Mouse (Mus musculus) hindbrain, embryonic 11.5 days (tissue): ENCODE measurements around the gene Tmem164. TPM values are rescaled to one million over a fixed set of nuclear protein-coding genes. Genes with fewer than 3 reads are reported as not detected.

ENCODE experiments used
- ATAC-seq: fragments of 200-750 bp; cut with Nextera tagmentation; 2 replicates; pipeline ENCODE4 v1.8.0; 2017; ENCODE audit warnings: mild to moderate bottlenecking, moderate TSS enrichment, moderate library complexity; ENCODE audit not compliant: low FRiP score
- DNase-seq: peaks from one replicate; pipeline ENCODE4 v3.0.0-alpha.2; 2015; ENCODE audit warnings: low spot score
- H3K27ac ChIP-seq: fragments of 300-500 bp; sonication (generic); 2 replicates; pipeline ENCODE4 v1.5.1; 2014; ENCODE audit warnings: mild to moderate bottlenecking, low read depth, low read length
- H3K27me3 ChIP-seq: fragments of 300-500 bp; sonication (generic); 2 replicates; pipeline ENCODE4 v1.6.1; 2014; ENCODE audit warnings: mild to moderate bottlenecking, low read length, moderate library complexity, mixed read lengths; ENCODE audit not compliant: control insufficient read depth, insufficient read depth
- H3K36me3 ChIP-seq: fragments of 300-500 bp; sonication (generic); 2 replicates; pipeline ENCODE4 v1.6.1; 2014; ENCODE audit warnings: mild to moderate bottlenecking, low read length, moderate library complexity, mixed read lengths; ENCODE audit not compliant: control insufficient read depth, insufficient read depth
- H3K4me1 ChIP-seq: fragments of 300-500 bp; sonication (generic); replicated peaks from 2 replicates; pipeline ENCODE4 v1.6.1; 2014; ENCODE audit warnings: low read length, mixed read lengths; ENCODE audit not compliant: control insufficient read depth, insufficient read depth
- H3K4me2 ChIP-seq: fragments of 300-500 bp; sonication (generic); replicated peaks from 2 replicates; pipeline ENCODE4 v1.6.1; 2014; ENCODE audit warnings: mild to moderate bottlenecking, low read depth, low read length
- H3K4me3 ChIP-seq: fragments of 300-500 bp; sonication (generic); 2 replicates; pipeline ENCODE4 v1.5.1; 2014; ENCODE audit warnings: low read depth, low read length
- H3K9ac ChIP-seq: fragments of 300-500 bp; sonication (generic); 2 replicates; pipeline ENCODE4 v1.6.1; 2014; ENCODE audit warnings: low read depth, low read length
- H3K9me3 ChIP-seq: fragments of 300-500 bp; sonication (generic); 2 replicates; pipeline ENCODE4 v1.6.1; 2016; ENCODE audit warnings: low read length; ENCODE audit not compliant: control insufficient read depth
- WGBS: fragments of 180-500 bp; shearing (Covaris S2); extraction: QIAGEN DNeasy Blood & Tissue Kit; methylation state at CpG from one replicate; pipeline ENCODE4 v1.1.7; 2014; 5-methylcytosine and 5-hydroxymethylcytosine counted together
- polyA plus RNA-seq: library from polyadenylated mRNA; unstranded; fragments of >200 nt; fragmentation: Nextera tagmentation; extraction: Ambion mirVana; gene quantifications from 2 replicates; pipeline ENCODE4 v1.2.1, GENCODE M21; 2014

Tmem164 gene
- polyA plus RNA-seq, 1 experiment from 2014 or later: 24.2 TPM

DNA sequence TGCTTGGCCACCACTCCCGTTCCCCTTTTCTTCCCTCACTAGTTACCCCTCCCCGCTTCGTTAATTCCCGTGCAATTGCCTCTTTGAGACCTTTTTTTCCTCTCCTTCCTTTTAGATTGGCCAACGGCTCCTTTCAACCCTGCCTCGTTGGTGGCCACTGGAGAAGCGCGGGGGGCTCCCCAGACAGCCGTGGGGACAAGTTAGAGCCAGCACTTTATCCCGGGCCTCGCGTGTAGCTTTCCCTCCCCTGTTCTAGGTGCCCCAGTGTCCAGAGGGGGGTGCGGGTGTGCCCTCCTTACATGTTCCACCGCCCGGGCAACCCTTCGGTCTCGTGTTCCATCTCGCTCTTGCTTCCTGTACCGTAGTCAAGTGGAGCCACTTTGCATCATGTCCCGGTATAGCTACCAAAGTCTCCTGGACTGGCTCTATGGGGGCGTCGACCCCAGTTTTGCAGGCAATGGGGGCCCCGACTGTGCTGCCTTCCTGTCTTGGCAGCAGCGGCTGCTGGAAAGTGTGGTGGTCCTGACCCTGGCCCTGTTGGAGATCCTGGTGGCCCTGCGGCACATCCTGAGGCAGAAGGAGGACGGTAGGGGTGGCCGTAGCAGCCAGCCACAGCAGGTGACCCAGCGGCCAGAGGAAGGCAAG, 1.1 kb downstream of the Tmem164 start:
- Histone ChIP-seq H3K9ac (peak overlapping the region; percentile 68), H3K27me3 (peaks cover 4% of the 10 kb centered on the region; the same call in 1 of the 2 replicates), H3K4me2 (peak overlapping the region; percentile 58), H3K9me3 (no peaks in the 10 kb centered on the region), H3K27ac (peak overlapping the region; percentile 87), H3K4me1 (0 out of 2 replicates have a peak, but pooled peaks cover 3% of the 10 kb centered on the region), H3K36me3 (no peaks in the 10 kb centered on the region), H3K4me3 (peak overlapping the region; percentile 59)
- WGBS: 15% methylated on average over 26 of the region's 28 CpGs
- peak; percentile 45 for DNase-seq
- ATAC-seq: 0 out of 2 replicates have a peak, but pooled peaks have one; percentile 5

DNA sequence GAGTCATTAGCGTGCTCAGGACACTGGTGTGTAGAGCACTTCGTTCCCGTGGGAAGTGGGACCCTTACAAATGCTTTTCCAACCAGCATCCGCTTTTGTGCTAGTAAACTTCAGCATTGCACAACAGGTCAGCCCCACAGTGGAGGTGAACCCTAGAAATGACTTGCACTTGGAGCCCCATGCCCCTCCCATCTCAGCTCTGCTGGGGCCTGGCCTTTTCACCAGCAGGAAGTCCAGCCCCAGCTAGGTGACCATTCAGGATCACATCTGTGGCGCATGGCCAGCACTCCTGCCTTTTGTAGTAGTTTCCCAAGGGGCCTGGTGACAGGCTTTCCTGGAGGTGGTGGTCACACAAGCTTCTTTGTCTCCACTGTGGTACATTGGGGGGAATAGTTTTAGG, 1.8 kb downstream of the Tmem164 start:
- Histone ChIP-seq H3K9me3 (no peaks in the 10 kb centered on the region), H3K9ac (0 out of 2 replicates have a peak overlapping the region, but pooled peaks have one; percentile 11), H3K27me3 (peaks cover 4% of the 10 kb centered on the region; the same call in 1 of the 2 replicates), H3K4me3 (peak overlapping the region; percentile 59), H3K4me1 (0 out of 2 replicates have a peak, but pooled peaks cover 3% of the 10 kb centered on the region), H3K27ac (no peak overlapping the region), H3K4me2 (peak overlapping the region; percentile 58), H3K36me3 (no peaks in the 10 kb centered on the region)
- no peak for ATAC-seq
- no peak for DNase-seq
- 36% methylated on average over 5 of the region's 5 CpGs for WGBS

GRCm38 (mm10) chrX:142684674-142685073, 3.5 kb downstream of the Tmem164 start:
- 18% methylated on average over 4 of the region's 4 CpGs for WGBS

DNA sequence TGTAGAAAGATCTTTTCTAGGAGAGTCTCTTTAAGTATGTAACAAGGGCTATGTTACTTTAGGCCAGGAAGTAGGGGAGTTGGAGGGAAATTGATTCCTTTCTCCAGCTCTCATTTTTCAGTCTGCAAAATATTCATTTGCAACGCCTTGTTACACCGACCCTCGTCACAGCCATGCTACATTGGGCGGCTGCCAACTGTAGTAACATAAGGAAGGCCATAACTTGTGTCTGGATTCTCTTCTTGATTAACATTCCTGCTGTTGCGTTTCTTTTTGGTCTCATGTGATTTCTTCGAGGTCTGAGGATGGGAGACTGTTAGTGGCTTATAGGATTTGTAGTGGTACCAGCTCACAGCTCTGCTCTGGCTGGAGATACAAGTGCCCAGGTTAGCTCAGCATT, 4.5 kb downstream of the Tmem164 start:
- Histone ChIP-seq H3K4me1 (0 out of 2 replicates have a peak, but pooled peaks cover 3% of the 10 kb centered on the region), H3K36me3 (no peaks in the 10 kb centered on the region), H3K4me3 (no peak overlapping the region), H3K9ac (no peak overlapping the region), H3K9me3 (no peaks in the 10 kb centered on the region), H3K27ac (no peak overlapping the region), H3K4me2 (no peak overlapping the region), H3K27me3 (peaks cover 4% of the 10 kb centered on the region; the same call in 1 of the 2 replicates)
- no peak for DNase-seq
- no peak for ATAC-seq
- 69% methylated on average over 6 of the region's 6 CpGs for WGBS

More at GRCm38 (mm10) chrX:142684674-142685073, 3.5 kb downstream of the Tmem164 start:
- H3K4me2 ChIP-seq: no peak overlapping the region
- H3K9ac ChIP-seq: no peak overlapping the region
- no peak overlapping the region for H3K27ac ChIP-seq
- ATAC-seq (no peak), DNase-seq (no peak)
- 0 out of 2 replicates have a peak, but pooled peaks cover 3% of the 10 kb centered on the region for H3K4me1 ChIP-seq
- no peaks in the 10 kb centered on the region for H3K36me3 ChIP-seq
- H3K27me3 ChIP-seq: peaks cover 4% of the 10 kb centered on the region; the same call in 1 of the 2 replicates
- no peak overlapping the region for H3K4me3 ChIP-seq
- no peaks in the 10 kb centered on the region for H3K9me3 ChIP-seq

- H3K9me3 ChIP-seq: no peaks in the 10 kb centered on the region
- H3K36me3 ChIP-seq: no peaks in the 10 kb centered on the region
- no peaks in the 10 kb centered on the region for H3K4me1 ChIP-seq
- ATAC-seq (no peak), DNase-seq (no peak)
- no peaks in the 10 kb centered on the region; the same call in 1 of the 2 replicates for H3K27me3 ChIP-seq
- no peak overlapping the region for H3K9ac ChIP-seq
- H3K27ac ChIP-seq: no peak overlapping the region
- 87% methylated on average over 8 of the region's 9 CpGs for WGBS
- H3K4me3 ChIP-seq: no peak overlapping the region
- no peak overlapping the region for H3K4me2 ChIP-seq
Measured at GRCm38 (mm10) chrX:142688509-142688908, 7.3 kb downstream of the Tmem164 start.

DNA sequence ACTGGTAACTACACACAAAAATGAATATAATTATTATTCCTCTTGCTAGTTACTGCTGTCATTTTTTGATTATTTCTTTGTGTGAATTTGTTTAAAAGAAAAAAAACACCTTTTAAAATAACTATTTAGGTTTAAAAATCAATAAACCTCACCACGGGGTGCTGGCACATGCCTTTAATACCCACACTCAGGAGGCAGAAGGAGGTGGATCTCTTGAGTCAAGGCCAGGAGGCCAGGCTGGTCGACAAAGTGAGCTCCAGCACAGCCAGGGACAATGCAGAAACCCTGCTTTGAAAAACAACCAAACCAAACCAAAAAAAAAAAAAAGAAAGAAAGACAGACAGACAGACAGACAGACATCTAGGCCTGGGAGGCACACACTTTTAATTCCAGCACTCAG, 12.1 kb downstream of the Tmem164 start:
- no peaks in the 10 kb centered on the region for H3K4me1 ChIP-seq
- no peak overlapping the region for H3K4me2 ChIP-seq
- WGBS: 60% methylated on average over 2 of the region's 2 CpGs
- no peak overlapping the region for H3K4me3 ChIP-seq
- no peaks in the 10 kb centered on the region for H3K27me3 ChIP-seq
- ATAC-seq (no peak), DNase-seq (no peak)
- H3K9me3 ChIP-seq: no peaks in the 10 kb centered on the region
- no peak overlapping the region for H3K27ac ChIP-seq
- H3K36me3 ChIP-seq: no peaks in the 10 kb centered on the region
- H3K9ac ChIP-seq: no peak overlapping the region

- Histone ChIP-seq H3K9me3 (no peaks in the 10 kb centered on the region), H3K36me3 (no peaks in the 10 kb centered on the region), H3K4me3 (no peak overlapping the region), H3K9ac (no peak overlapping the region), H3K4me1 (no peaks in the 10 kb centered on the region), H3K4me2 (no peak overlapping the region), H3K27ac (no peak overlapping the region), H3K27me3 (no peaks in the 10 kb centered on the region)
- ATAC-seq: no peak
- 91% methylated on average over 7 of the region's 7 CpGs for WGBS
- DNase-seq: no peak
Measured at GRCm38 (mm10) chrX:142694338-142694737, 13.1 kb downstream of the Tmem164 start.

DNA sequence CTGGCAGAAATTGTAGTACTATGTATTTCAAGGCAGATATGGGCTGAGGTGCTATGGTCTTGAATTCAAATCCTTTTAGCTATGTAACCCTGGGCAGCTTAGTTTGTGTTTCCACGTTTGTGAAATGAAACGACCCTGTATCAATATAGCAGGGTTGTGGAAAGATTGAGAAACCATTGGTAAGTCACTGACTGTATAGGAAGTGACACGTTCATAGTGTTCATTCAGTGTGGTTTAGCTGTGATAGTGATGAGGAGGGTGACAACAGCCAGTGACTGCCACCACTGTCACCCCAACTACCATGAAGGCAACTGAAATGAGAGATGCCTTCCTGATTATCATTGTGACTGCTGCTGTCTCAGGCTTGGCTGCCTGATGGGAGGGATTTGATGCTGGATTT, 13.7 kb downstream of the Tmem164 start:
- 90% methylated on average over 3 of the region's 3 CpGs for WGBS
- H3K27ac ChIP-seq: no peak overlapping the region
- no peaks in the 10 kb centered on the region for H3K4me1 ChIP-seq
- H3K36me3 ChIP-seq: no peaks in the 10 kb centered on the region
- H3K9me3 ChIP-seq: no peaks in the 10 kb centered on the region
- no peak overlapping the region for H3K4me3 ChIP-seq
- ATAC-seq: no peak
- DNase-seq: no peak
- H3K4me2 ChIP-seq: no peak overlapping the region
- H3K27me3 ChIP-seq: no peaks in the 10 kb centered on the region
- H3K9ac ChIP-seq: no peak overlapping the region

DNA sequence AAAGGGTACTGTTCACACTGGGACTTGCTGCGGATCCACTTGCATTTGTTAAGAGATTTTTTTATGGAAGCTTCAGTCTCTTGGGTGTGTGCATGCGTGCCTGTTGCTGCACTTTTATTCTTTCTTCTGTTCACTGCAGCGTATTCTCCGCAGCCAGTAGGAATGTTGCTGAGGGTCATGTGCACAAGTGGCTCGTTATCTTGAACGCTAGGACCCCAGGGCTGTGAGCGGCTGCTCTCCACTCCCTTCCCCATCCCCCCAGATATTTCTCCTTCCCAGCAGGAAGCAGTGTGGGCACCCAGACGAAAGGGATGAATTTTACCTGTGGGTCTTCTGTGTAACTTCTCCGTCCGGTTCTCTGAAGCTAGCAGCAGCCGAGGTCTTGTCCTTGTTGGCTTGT, 15.6 kb downstream of the Tmem164 start:
- no peak overlapping the region for H3K4me3 ChIP-seq
- no peaks in the 10 kb centered on the region for H3K4me1 ChIP-seq
- no peaks in the 10 kb centered on the region for H3K9me3 ChIP-seq
- ATAC-seq (no peak), DNase-seq (no peak)
- no peak overlapping the region for H3K9ac ChIP-seq
- WGBS: 80% methylated on average over 11 of the region's 11 CpGs
- no peak overlapping the region for H3K4me2 ChIP-seq
- H3K27ac ChIP-seq: no peak overlapping the region
- H3K36me3 ChIP-seq: no peaks in the 10 kb centered on the region
- no peaks in the 10 kb centered on the region for H3K27me3 ChIP-seq
